Mouse (Mus musculus): Measurements from ENCODE around the gene Slc9a8.

GRCm38 (mm10) chr2:167443411-167444193 is 22.1 kb downstream of the Slc9a8 start:
- TF ChIP-seq CTCF (IDR thresholded peaks at IDR 0.05; ENCODE audit: low read depth) = no peak
- TF ChIP-seq EP300 (IDR thresholded peaks at IDR 0.05; ENCODE audit: low read depth) = no peak
